Mouse (Mus musculus): ENCODE data around the gene Kank1.

DNA sequence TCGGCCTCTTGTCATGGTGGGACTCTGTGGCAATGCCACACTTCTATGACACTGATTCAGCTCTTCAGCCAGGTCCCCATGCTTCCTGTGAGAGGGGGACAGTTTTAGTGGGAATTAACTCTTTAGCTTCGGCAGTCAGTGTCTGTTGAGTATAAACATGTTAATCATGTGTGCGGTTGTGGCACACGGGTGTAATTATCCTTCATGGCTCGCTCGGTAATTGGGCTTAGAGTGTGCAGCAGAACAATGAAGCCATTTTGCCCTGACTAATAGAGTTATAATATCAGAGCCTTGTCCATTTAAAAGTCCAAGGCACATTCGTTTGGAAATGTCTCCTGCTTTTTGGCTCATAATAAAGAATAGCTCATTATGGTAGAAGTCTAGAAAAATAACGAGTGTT lies 164.7 kb downstream of the Kank1 start:
- no peak for TF ChIP-seq POLR2A (IDR thresholded peaks at IDR 0.05; ENCODE audit: borderline replicate concordance, extremely low read depth, insufficient read depth, insufficient read length, poor library complexity, severe bottlenecking)
- TF ChIP-seq CTCF (IDR thresholded peaks at IDR 0.05; ENCODE audit: borderline replicate concordance, extremely low read depth, insufficient read depth, insufficient read length), result no peak

All from brain, embryonic 14.5 days (tissue).